Mouse (Mus musculus) CH12.LX (cell line): ENCODE results near the gene Ccdc6.

Source experiments
- CTCF ChIP-seq, 2 experiments: IDR thresholded peaks in 1 of 2; conservative IDR thresholded peaks in 1 of 2; 2 replicates each; pipeline ENCODE4 v1.5.1; 2011 to 2012; ENCODE audit warnings: low read depth in 2 of 2, low read length in 2 of 2, improper control_type of control experiment in 1 of 2, inconsistent platforms in 1 of 2, mild to moderate bottlenecking in 1 of 2, moderate library complexity in 1 of 2
- USF1 ChIP-seq: IDR thresholded peaks from 2 replicates; pipeline ENCODE4 v1.6.1; 2014; ENCODE audit warnings: low read depth, mild to moderate bottlenecking, inconsistent platforms, low read length, improper control_type of control experiment

- TF ChIP-seq USF1 (no peak), CTCF (conservative IDR thresholded peaks at IDR 0.05 in 1 of 2, IDR thresholded peaks at IDR 0.05 in 1 of 2; ENCODE audit: low read depth in 2 of 2, low read length in 2 of 2) (no peak)
Observed at GRCm38 (mm10) chr10:70114048-70114635, 17.2 kb downstream of the Ccdc6 start.
